Mouse (Mus musculus): Measurements from ENCODE around the gene Gins2. TPM values are rescaled to one million over a fixed set of nuclear protein-coding genes. Genes with fewer than 3 reads are reported as not detected.
A peak's percentile ranks its signal among the peaks of the same experiment; 100 is the strongest.

Gene Gins2
- polyA plus RNA-seq, 1 experiment, result 35.4 TPM

GRCm38 (mm10) chr8:120534504-120535368 lies 54.4 kb downstream of the Gins2 start:
- no peak for TF ChIP-seq FLI1 (IDR thresholded peaks at IDR 0.05; ENCODE audit: low read length)
- no peak for TF ChIP-seq GATA1 (IDR thresholded peaks at IDR 0.05; ENCODE audit: borderline replicate concordance, low read length)
- Histone ChIP-seq H3K9me3 (no peaks in the 10 kb centered on the region), H3K36me3 (replicated peaks; ENCODE audit: low read length) (peaks cover 46% of the 10 kb centered on the region), H3K4me1 (peaks cover 73% of the 10 kb centered on the region), H3K4me3 (replicated peaks) (peak overlapping the region; percentile 99), H3K27me3 (replicated peaks) (no peaks in the 10 kb centered on the region)

DNA sequence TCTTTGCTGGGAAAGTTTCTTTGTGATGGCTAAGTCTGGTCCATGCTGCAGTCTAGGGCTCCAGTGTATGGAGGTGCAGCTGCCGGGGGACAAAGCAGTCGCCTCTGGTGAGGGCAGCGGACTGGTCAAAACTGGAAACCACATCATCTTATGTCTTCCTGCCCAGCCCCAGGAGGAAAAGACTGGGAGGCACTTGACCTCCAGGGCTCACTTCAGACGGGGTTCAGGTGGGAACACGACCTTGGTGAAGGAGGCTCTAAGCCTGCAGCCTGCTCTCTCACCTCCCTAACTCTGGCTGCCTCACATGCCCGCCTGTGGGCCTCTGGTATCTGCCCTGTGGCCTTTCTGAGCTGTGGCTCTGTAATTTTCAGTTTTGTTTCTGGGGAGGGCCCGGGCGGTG lies 55.0 kb downstream of the Gins2 start:
- TF ChIP-seq FLI1 (IDR thresholded peaks at IDR 0.05; ENCODE audit: low read length), result no peak
- TF ChIP-seq GATA1 (IDR thresholded peaks at IDR 0.05; ENCODE audit: borderline replicate concordance, low read length), result no peak
- Histone ChIP-seq H3K4me3 (replicated peaks) (peak overlapping the region; percentile 99), H3K4me1 (peaks cover 73% of the 10 kb centered on the region), H3K9me3 (no peaks in the 10 kb centered on the region), H3K36me3 (replicated peaks; ENCODE audit: low read length) (peaks cover 46% of the 10 kb centered on the region), H3K27me3 (replicated peaks) (no peaks in the 10 kb centered on the region)

GRCm38 (mm10) chr8:120533380-120533779 lies 55.7 kb downstream of the Gins2 start:
- peaks cover 52% of the 10 kb centered on the region for H3K36me3 ChIP-seq (replicated peaks; ENCODE audit: low read length)
- H3K4me3 ChIP-seq (replicated peaks), result peak overlapping the region; percentile 99
- no peak for TF ChIP-seq FLI1 (IDR thresholded peaks at IDR 0.05; ENCODE audit: low read length)
- no peak for TF ChIP-seq GATA1 (IDR thresholded peaks at IDR 0.05; ENCODE audit: borderline replicate concordance, low read length)
- peaks cover 75% of the 10 kb centered on the region for H3K4me1 ChIP-seq
- H3K27me3 ChIP-seq (replicated peaks), result no peaks in the 10 kb centered on the region
- H3K9me3 ChIP-seq, result no peaks in the 10 kb centered on the region

DNA sequence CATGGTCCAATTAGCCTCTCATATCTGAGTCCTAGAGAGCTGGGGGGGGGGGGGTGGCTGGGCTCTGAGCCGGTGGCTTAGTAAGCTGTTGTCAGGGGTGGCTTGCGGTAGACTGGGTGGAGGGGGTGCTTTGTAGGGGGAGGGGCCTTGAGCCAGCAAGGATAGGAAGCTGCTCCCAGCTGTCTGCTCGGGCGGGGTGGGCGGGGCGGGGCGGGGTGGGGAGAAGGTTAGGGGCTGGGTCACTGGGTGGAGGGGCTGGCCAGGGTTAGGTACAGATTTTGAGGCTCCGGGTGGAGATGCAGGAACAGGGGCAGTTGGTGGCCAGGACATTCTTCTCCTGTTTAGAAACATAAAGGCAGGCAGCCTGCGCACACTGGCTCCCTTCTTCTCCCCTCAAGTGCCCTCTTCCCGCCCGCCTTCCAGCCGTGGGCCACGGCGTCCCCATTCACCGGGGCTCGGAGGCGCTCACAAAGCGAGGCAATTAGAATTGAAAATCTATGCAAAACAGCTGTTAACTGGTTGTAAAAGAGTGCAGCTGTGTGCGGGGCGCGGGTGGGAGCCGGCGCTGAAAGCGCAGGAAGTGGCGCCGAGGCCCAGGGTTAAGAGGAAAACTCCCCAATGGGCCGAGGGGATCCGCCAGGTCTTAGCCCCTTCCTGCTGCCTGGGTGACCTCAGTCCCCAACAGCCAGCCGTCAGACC lies 56.4 kb downstream of the Gins2 start:
- Histone ChIP-seq H3K9me3 (no peaks in the 10 kb centered on the region), H3K4me1 (peaks cover 82% of the 10 kb centered on the region), H3K4me3 (replicated peaks) (peak overlapping the region; percentile 99), H3K27me3 (replicated peaks) (no peaks in the 10 kb centered on the region), H3K36me3 (replicated peaks; ENCODE audit: low read length) (peaks cover 59% of the 10 kb centered on the region)
- no peak for TF ChIP-seq FLI1 (IDR thresholded peaks at IDR 0.05; ENCODE audit: low read length)
- TF ChIP-seq GATA1 (IDR thresholded peaks at IDR 0.05; ENCODE audit: borderline replicate concordance, low read length), result no peak

DNA sequence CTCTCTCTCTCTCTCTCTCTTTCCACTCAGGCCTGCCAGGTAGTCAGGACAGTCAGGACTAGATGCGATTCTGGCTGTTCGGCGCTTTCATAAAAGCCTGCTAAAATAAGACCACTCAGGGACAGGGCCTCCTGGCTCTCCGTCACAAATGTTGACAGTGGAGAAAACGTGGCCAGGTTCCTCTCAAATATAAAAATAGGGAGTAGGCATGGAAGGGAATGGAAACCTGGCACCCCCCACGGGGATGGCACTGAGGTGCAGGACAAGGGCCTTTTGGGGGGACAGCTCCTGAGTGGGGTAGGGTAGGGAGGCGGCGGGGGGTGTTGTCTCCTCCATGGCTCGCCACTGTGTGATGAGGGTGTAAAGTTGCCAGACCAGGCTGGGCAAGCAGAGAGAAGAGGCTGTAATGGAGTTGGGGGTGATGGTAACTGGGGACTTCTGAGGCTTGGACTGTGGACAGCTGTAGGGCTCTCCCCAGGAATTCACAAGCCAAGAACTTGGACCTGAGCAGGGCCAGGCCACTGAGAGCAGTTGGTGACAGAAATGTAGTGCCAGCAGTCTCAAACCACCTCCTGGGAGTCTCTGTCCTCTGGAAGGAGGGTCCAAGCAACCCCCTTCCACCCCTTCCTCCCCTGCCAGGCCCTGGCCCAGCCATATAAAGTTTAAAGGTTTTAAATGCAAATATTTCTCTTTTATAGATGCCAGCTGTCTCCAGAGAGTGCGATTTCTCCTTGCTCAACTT lies 57.2 kb downstream of the Gins2 start:
- Histone ChIP-seq H3K9me3 (no peaks in the 10 kb centered on the region), H3K27me3 (replicated peaks) (no peaks in the 10 kb centered on the region), H3K4me3 (replicated peaks) (peak overlapping the region; percentile 86), H3K4me1 (peaks cover 89% of the 10 kb centered on the region), H3K36me3 (replicated peaks; ENCODE audit: low read length) (peaks cover 65% of the 10 kb centered on the region)
- no peak for TF ChIP-seq FLI1 (IDR thresholded peaks at IDR 0.05; ENCODE audit: low read length)
- no peak for TF ChIP-seq GATA1 (IDR thresholded peaks at IDR 0.05; ENCODE audit: borderline replicate concordance, low read length)

DNA sequence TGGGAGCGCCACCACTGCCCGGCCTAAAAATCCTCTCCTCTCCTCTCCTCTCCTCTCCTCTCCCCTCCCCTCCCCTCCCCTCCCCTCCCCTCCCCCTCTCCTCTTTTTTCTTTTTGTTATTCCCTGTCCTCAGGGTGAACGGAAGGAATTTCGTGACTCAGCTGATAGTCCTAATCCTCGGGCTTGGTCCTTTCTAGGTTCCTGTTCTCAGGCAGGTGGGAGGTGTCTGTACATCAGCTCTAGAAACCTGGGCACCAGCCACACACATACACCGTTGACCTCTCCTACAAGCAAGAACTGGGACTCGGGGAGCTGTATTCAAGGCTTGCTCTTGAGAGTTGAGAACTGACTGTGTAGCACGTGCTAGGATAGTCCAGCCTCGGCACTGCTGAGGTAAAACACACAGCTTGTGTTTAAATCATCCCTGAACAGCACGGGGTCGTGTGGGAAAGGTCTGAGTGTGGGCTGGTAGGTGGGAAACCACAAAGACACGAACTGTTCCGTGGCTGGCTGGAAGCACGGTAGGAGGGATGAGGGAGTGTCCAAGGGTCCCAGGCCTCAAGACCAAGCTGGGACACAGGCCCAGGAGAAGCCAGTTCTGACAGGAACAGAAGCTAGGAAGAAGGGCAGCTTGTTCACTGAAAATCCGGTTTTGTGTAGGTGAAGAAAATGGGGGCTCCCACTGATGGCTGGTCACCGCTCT lies 58.0 kb downstream of the Gins2 start:
- TF ChIP-seq GATA1 (IDR thresholded peaks at IDR 0.05; ENCODE audit: borderline replicate concordance, low read length), result no peak
- no peak for TF ChIP-seq FLI1 (IDR thresholded peaks at IDR 0.05; ENCODE audit: low read length)
- Histone ChIP-seq H3K4me1 (peaks cover 97% of the 10 kb centered on the region), H3K27me3 (replicated peaks) (no peaks in the 10 kb centered on the region), H3K9me3 (no peaks in the 10 kb centered on the region), H3K4me3 (replicated peaks) (peak overlapping the region; percentile 79), H3K36me3 (replicated peaks; ENCODE audit: low read length) (peaks cover 73% of the 10 kb centered on the region)

GRCm38 (mm10) chr8:120529226-120529625 lies 59.9 kb downstream of the Gins2 start:
- Histone ChIP-seq H3K36me3 (replicated peaks; ENCODE audit: low read length) (peaks cover 82% of the 10 kb centered on the region), H3K4me3 (replicated peaks) (peak overlapping the region; percentile 84), H3K4me1 (peaks cover 100% of the 10 kb centered on the region), H3K9me3 (no peaks in the 10 kb centered on the region), H3K27me3 (replicated peaks) (no peaks in the 10 kb centered on the region)
- TF ChIP-seq GATA1 (IDR thresholded peaks at IDR 0.05; ENCODE audit: borderline replicate concordance, low read length) (no peak), FLI1 (IDR thresholded peaks at IDR 0.05; ENCODE audit: low read length) (no peak)

Other genes starting within 250 kb of the Gins2 start
- 3.6 TPM in 1 of 2 replicates, not detected in the other for gene 1190005I06Rik, start 58.3 kb upstream of the Gins2 start, polyA plus RNA-seq (2012; ENCODE audit: insufficient read depth, low replicate concordance)
- 10.0 and 10.1 TPM in 2 replicates for gene Gm27021, start 78.8 kb upstream of the Gins2 start, polyA plus RNA-seq (2012; ENCODE audit: insufficient read depth, low replicate concordance)
- gene Cox4i1, start 78.9 kb upstream of the Gins2 start, polyA plus RNA-seq (2012; ENCODE audit: insufficient read depth, low replicate concordance), result 46.4 and 216 TPM in 2 replicates
- 61.0 and 78.8 TPM in 2 replicates for gene Emc8, start 79.3 kb upstream of the Gins2 start, polyA plus RNA-seq (2012; ENCODE audit: insufficient read depth, low replicate concordance)
- 14.6 and 50.7 TPM in 2 replicates for gene Irf8, start 147.1 kb upstream of the Gins2 start, polyA plus RNA-seq (2012; ENCODE audit: insufficient read depth, low replicate concordance)

Data from megakaryocyte, embryonic 14.5 days (primary cell).